Mouse (Mus musculus) cerebellum, adult 8-10 months (tissue): ENCODE data around the gene Cd160.

ENCODE experiments used
- DNase-seq: peaks from one replicate; pipeline ENCODE4 v3.0.0; 2022

Cd160 gene

GRCm38 (mm10) chr3:96828308-96828864, 765 bp downstream of the Cd160 start:
- DNase-seq, result no peak

- DNase-seq, result no peak
Measured at GRCm38 (mm10) chr3:96825261-96825660, 3.9 kb downstream of the Cd160 start.

GRCm38 (mm10) chr3:96824614-96825013, 4.5 kb downstream of the Cd160 start:
- no peak for DNase-seq

- DNase-seq, result no peak
Measured at GRCm38 (mm10) chr3:96823701-96824100, 5.5 kb downstream of the Cd160 start.

- no peak for DNase-seq
Measured at GRCm38 (mm10) chr3:96821581-96821980, 7.6 kb downstream of the Cd160 start.

- no peak for DNase-seq
Measured at GRCm38 (mm10) chr3:96820116-96820915, 8.8 kb downstream of the Cd160 start.

GRCm38 (mm10) chr3:96814342-96814741, 14.8 kb downstream of the Cd160 start:
- DNase-seq, result no peak

- no peak for DNase-seq
Measured at GRCm38 (mm10) chr3:96813591-96814244, 15.4 kb downstream of the Cd160 start.

GRCm38 (mm10) chr3:96813106-96813505, 16.0 kb downstream of the Cd160 start:
- no peak for DNase-seq

GRCm38 (mm10) chr3:96812395-96813091, 16.6 kb downstream of the Cd160 start:
- peak; percentile 63 for DNase-seq

- DNase-seq, result no peak
Measured at GRCm38 (mm10) chr3:96811232-96811631, 17.9 kb downstream of the Cd160 start.

GRCm38 (mm10) chr3:96808651-96809050, 20.5 kb downstream of the Cd160 start:
- DNase-seq, result no peak

GRCm38 (mm10) chr3:96808136-96808535, 21.0 kb downstream of the Cd160 start:
- DNase-seq, result no peak

- DNase-seq, result no peak
Measured at GRCm38 (mm10) chr3:96802214-96802613, 26.9 kb downstream of the Cd160 start.

- no peak for DNase-seq
Measured at GRCm38 (mm10) chr3:96800254-96800653, 28.9 kb downstream of the Cd160 start.

GRCm38 (mm10) chr3:96788506-96788905, 40.6 kb downstream of the Cd160 start:
- no peak for DNase-seq

GRCm38 (mm10) chr3:96787784-96788183, 41.4 kb downstream of the Cd160 start:
- DNase-seq, result no peak

- DNase-seq, result no peak
Measured at GRCm38 (mm10) chr3:96782236-96782635, 46.9 kb downstream of the Cd160 start.

GRCm38 (mm10) chr3:96777120-96777519, 52.0 kb downstream of the Cd160 start:
- DNase-seq, result no peak

- DNase-seq, result no peak
Measured at GRCm38 (mm10) chr3:96772949-96773348, 56.2 kb downstream of the Cd160 start.

- DNase-seq, result no peak
Measured at GRCm38 (mm10) chr3:96769971-96770370, 59.2 kb downstream of the Cd160 start.

GRCm38 (mm10) chr3:96764528-96764927, 64.6 kb downstream of the Cd160 start:
- no peak for DNase-seq

- DNase-seq, result no peak
Measured at GRCm38 (mm10) chr3:96759695-96760094, 69.5 kb downstream of the Cd160 start.
